Mouse (Mus musculus) myocyte (in vitro differentiated cells): ENCODE data around the gene Gabrr3.

ENCODE experiments used
- CEBPB ChIP-seq: IDR thresholded peaks from 2 replicates; pipeline ENCODE4 v1.6.1; 2011; ENCODE audit warnings: mild to moderate bottlenecking, moderate library complexity; ENCODE audit not compliant: poor library complexity, insufficient read depth, severe bottlenecking
- E2F4 ChIP-seq: IDR thresholded peaks from one replicate; pipeline ENCODE4 v1.6.1; 2011; ENCODE audit warnings: mild to moderate bottlenecking, control low read depth, moderate library complexity; ENCODE audit not compliant: insufficient read depth
- MAX ChIP-seq: IDR thresholded peaks from one replicate; pipeline ENCODE4 v1.6.1; 2011; ENCODE audit warnings: low read depth, mild to moderate bottlenecking, control low read depth
- MYOD1 ChIP-seq, 3 experiments: IDR thresholded peaks; one replicate each; pipeline ENCODE4 v1.6.1; 2011; ENCODE audit warnings: control low read depth in 2 of 3, low read depth in 2 of 3, mild to moderate bottlenecking in 2 of 3, moderate library complexity in 1 of 3; ENCODE audit not compliant: insufficient read length in 2 of 3, control insufficient read depth in 1 of 3
- MYOG ChIP-seq, 3 experiments: IDR thresholded peaks; one replicate each; pipeline ENCODE4 v1.6.1; 2011; ENCODE audit warnings: control low read depth in 2 of 3, low read depth in 2 of 3, mild to moderate bottlenecking in 2 of 3; ENCODE audit not compliant: insufficient read length in 2 of 3, control insufficient read depth in 1 of 3, insufficient read depth in 1 of 3
- POLR2A ChIP-seq: IDR thresholded peaks from one replicate; pipeline ENCODE4 v1.6.1; 2011; ENCODE audit warnings: low read depth, mild to moderate bottlenecking, control low read depth, moderate library complexity; ENCODE audit not compliant: insufficient read length
- TCF12 ChIP-seq: IDR thresholded peaks from one replicate; pipeline ENCODE4 v1.6.1; 2011; ENCODE audit warnings: mild to moderate bottlenecking, control low read depth; ENCODE audit not compliant: poor library complexity, insufficient read depth, severe bottlenecking
- USF1 ChIP-seq: IDR thresholded peaks from one replicate; pipeline ENCODE4 v1.6.1; 2011; ENCODE audit warnings: low read depth, mild to moderate bottlenecking, control low read depth, moderate library complexity

DNA sequence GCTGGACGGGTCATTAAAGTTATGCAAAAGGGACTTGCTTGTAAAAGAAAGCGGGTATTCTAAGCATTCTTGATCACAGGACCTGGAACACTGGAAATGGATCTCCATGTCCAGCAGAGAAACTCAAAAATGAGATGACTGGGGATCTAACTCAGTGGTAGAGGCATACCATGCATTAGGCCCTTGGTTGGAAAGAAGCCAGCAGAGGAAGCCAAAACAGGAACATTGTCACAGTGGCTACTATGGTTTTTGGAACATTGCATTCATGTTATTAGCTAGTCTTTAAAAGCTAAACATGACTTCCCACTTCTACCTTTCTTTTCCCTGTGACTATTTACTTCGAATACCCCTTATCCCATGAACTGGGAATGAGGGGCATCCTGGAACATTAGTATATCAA lies 92.0 kb downstream of the Gabrr3 start:
- TF ChIP-seq POLR2A (no peak), TCF12 (no peak), USF1 (no peak), MAX (no peak), E2F4 (no peak), MYOD1 (IDR thresholded peaks at IDR 0.05; ENCODE audit: control insufficient read depth in 1 of 3, insufficient read length in 2 of 3, low read depth in 2 of 3) (no peak), CEBPB (no peak), MYOG (IDR thresholded peaks at IDR 0.05; ENCODE audit: control insufficient read depth in 1 of 3, insufficient read depth in 1 of 3, insufficient read length in 2 of 3, low read depth in 2 of 3) (no peak)
